ENCODE assay signal across 9 mouse cellular contexts in genomic region chr12:79511454-79512204, GRCm38 (mm10).
DNase-seq lines count a peak whose midpoint lies in the region; ATAC-seq and TF ChIP-seq lines count a peak whose summit lies in the region.
"Had no signal": no experiment of that assay in that cellular context is flagged by ENCODE, and none has a peak within 500 bp of the region (broad histone marks: within the 10 kb centered on the region; RNA-seq: fewer than 3 reads in every experiment).

No protein-coding gene starts in this region.

- no peak overlapping the region for H3K9ac ChIP-seq in heart, embryonic 12.5 days

- no peaks in the 10 kb centered on the region for H3K36me3 ChIP-seq in testis, adult 2 months (ENCODE audit: control insufficient read depth, insufficient read depth, low read length)
- H3K36me3 ChIP-seq in heart, embryonic 12.5 days = no peaks in the 10 kb centered on the region

- 54% methylated on average over 11 of the region's 11 CpGs for WGBS in heart, embryonic 12.5 days
- WGBS in olfactory bulb, adult 2 months = 42% methylated on average over 11 of the region's 11 CpGs

- no peak overlapping the region for H3K4me3 ChIP-seq in testis, adult 2 months (ENCODE audit: control insufficient read depth, low read depth, low read length)
- no peak overlapping the region for H3K4me3 ChIP-seq in heart, embryonic 12.5 days
- no peak overlapping the region for H3K4me3 ChIP-seq in left cerebral cortex, adult 2 months
- no peak overlapping the region for H3K4me3 ChIP-seq in olfactory bulb, adult 2 months (ENCODE audit: insufficient read depth, low read depth, low read length)
- H3K4me3 ChIP-seq: erythroblast, embryonic 14.5 days had no signal

- no peak for TF ChIP-seq POLR2A in testis, adult 2 months (IDR thresholded peaks at IDR 0.05; ENCODE audit: control insufficient read depth, low read depth, low read length)
- TF ChIP-seq POLR2A in olfactory bulb, adult 2 months (IDR thresholded peaks at IDR 0.05; ENCODE audit: insufficient read depth, low read depth, low read length) = no peak

- TF ChIP-seq CTCF in testis, adult 2 months (IDR thresholded peaks at IDR 0.05; ENCODE audit: control insufficient read depth, insufficient read depth, insufficient replicate concordance, low read depth, low read length) = no peak
- no peak for TF ChIP-seq CTCF in left cerebral cortex, adult 2 months (IDR thresholded peaks at IDR 0.05)
- TF ChIP-seq CTCF in olfactory bulb, adult 2 months (IDR thresholded peaks at IDR 0.05; ENCODE audit: insufficient read depth, low read depth, low read length) = no peak

- no peaks in the 10 kb centered on the region for H3K9me3 ChIP-seq in heart, embryonic 12.5 days (replicated peaks)

- intact Hi-C loops in left cerebral cortex, adult 2 months (cut with DNase I) = no loop called here

- no peak for ATAC-seq in heart, embryonic 12.5 days (ENCODE audit: insufficient number of reproducible peaks, low FRiP score)

- H3K4me2 ChIP-seq in heart, embryonic 12.5 days = no peak overlapping the region

- H3K4me1 ChIP-seq in testis, adult 2 months (ENCODE audit: control insufficient read depth, insufficient read depth, low read length) = peaks cover 2% of the 10 kb centered on the region; the same call in 1 of the 2 replicates
- peaks cover 28% of the 10 kb centered on the region for H3K4me1 ChIP-seq in heart, embryonic 12.5 days (replicated peaks)
- peaks cover 5% of the 10 kb centered on the region for H3K4me1 ChIP-seq in olfactory bulb, adult 2 months (ENCODE audit: control insufficient read depth, insufficient read depth, low read length)

- H3K27me3 ChIP-seq in testis, adult 2 months (ENCODE audit: control insufficient read depth, insufficient read depth, low read length) = no peaks in the 10 kb centered on the region
- no peaks in the 10 kb centered on the region for H3K27me3 ChIP-seq in heart, embryonic 12.5 days (replicated peaks)

- DNase-seq in adrenal gland, postnatal 14 days = peak; percentile 62
- no peak for DNase-seq in adrenal gland, postnatal 4 days (ENCODE audit: low spot score in 2 of 2)
- DNase-seq in testis, postnatal 14 days (ENCODE audit: low spot score) = no peak
- peak in 1 of 2 experiments; percentile 28 for DNase-seq in left cerebral cortex, adult 2 months (ENCODE audit: extremely low spot score in 1 of 2, low spot score in 2 of 2)
- no peak for DNase-seq in testis, postnatal 10 days (ENCODE audit: low spot score)

- peak overlapping the region; percentile 44 for H3K27ac ChIP-seq in testis, adult 2 months (ENCODE audit: control insufficient read depth, insufficient read depth, low read depth, low read length)
- H3K27ac ChIP-seq in heart, embryonic 12.5 days (ENCODE audit: poor library complexity, severe bottlenecking) = peak overlapping the region; percentile 15; the same call in 1 of the 2 replicates
- H3K27ac ChIP-seq in left cerebral cortex, adult 2 months = peak overlapping the region; percentile 77
- H3K27ac ChIP-seq in olfactory bulb, adult 2 months (ENCODE audit: insufficient read depth, low read depth, low read length) = peak overlapping the region; percentile 6; the same call in 1 of the 2 replicates

Comparison
In these comparisons a context has a peak if more than half of its experiments do, and no peak if none do; other contexts are left out.
1. H3K27ac ChIP-seq: peak in every context shown above with its lines; median percentile 77 in left cerebral cortex, adult 2 months; 44 in testis, adult 2 months; 15 in heart, embryonic 12.5 days; 6 in olfactory bulb, adult 2 months.